Mouse (Mus musculus): ENCODE results near the gene Ogg1.
A peak's percentile ranks its signal among the peaks of the same experiment; 100 is the strongest.

The Ogg1 gene

DNA sequence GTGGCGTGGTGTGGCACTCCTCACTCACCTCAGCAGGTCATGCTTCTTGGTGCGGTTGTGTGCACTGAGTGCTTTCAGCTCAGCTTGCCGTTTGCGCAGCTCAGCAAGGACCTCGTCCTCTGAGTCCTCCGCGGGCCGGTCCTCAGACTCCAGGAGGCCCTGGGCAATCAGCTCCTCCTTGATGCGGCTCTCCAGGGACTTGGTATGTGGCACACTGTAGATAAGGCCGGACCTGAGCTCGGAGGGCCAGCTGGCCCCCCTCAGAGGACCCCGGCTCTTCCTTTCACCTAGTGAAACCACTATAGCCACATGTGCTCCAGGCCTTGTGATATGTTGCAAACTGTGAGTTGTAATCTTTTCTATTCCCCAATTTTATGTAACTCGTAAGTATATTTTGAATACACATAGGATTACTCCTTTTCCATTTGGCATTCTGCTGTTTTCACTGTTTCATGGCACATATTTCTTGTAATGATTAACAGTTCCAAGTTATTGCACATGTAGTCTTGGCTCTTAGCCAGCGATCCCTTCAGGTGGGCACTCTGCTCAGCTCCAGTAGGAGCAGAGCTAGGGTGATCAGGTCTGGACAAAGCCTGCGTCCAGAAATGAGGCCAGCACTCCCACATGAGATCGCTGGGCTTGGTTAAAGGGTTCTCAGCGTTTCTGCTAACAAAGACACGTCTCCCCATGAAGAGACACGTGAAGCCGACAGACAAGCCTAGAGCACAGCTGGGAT is 43.6 kb downstream of the Ogg1 start:
- no peak for DNase-seq (ENCODE audit: low spot score)

DNA sequence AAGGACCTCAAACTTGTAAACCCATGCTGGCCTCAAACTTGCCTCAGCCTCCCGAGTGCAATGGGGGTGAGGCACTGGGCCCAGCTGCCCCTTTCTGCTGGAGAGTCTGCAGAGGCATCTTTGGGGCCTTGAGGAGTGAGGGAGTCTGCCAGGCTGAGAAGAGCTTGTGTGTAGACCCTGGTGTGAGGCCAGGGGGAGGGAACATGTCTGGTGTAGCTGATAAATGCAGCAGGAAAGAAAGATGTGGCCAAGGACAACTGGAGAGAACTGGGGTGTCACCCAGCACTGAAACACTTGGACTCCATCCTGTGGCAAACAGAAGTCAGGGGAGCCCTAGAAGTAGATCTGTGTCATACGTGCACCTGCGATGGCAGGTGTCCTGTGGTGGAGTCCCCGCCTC is 46.7 kb downstream of the Ogg1 start:
- DNase-seq (ENCODE audit: low spot score): no peak

DNA sequence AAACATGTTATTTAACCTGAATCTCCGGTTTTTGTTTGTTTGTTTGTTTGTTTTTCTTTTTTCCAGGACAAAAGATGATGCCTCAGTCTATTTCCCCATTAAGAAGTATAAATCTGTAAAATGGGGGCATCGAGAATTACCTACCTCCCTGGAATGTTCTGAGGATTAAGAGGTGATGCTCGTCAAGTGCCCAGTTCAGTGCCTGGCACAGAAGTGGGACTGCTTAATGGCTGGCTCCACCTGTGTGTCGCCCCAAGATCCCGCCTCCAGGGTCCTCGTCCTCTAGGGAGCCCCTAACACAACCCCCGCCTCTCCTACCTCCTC is 50.4 kb downstream of the Ogg1 start:
- no peak for DNase-seq (ENCODE audit: low spot score)

DNA sequence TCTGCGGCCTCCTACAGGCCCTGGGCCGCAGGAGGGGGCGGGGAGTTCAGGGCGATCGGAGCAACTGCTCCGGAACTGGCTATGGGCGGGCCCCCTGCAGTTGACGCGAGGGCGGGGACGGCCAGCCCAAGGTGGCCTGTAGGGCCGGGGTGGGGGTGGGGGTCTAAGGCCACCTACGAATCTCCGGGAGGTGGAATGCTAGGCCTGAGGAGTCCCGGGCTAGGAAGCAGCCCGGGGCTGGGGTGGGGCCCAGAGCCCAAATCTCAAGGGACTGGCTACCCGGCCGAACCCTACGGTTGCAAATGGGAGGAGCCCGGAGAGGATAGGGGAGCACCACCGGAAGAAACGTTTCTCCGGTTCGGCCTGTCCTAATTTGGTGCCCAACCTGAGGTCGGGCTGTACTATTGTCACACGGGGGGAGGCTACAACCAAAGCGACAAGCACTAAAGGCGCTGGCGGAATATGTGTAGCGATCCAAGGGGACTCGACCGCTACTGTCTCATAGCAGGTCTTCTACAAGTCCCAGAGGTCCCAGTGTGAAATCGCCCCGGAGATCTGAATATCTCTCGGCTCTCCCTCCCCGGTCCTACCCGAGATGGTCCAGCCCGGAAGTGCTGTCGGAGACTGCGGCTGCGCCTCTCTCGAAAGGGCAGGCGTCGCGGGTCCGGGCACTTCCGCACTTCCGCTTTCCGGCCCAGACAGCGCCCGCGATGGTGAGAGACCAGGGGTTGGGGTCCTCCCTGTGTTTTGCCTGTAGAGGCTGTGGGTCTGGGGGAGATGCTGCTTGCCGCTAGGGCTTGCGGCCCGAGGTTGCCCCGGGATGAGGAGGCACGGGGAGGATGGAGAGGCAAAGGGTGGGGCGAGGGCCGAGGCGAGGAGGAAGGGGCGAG is 51.0 kb downstream of the Ogg1 start, which contains the start of the genes Tada3 and Arpc4:
Gene Tada3 (minus strand): TSS at position 388 of the 890 bp plus-strand sequence.
Gene Arpc4 (plus strand): TSS at position 620 of the 890 bp plus-strand sequence.
- DNase-seq (ENCODE audit: low spot score): peak; percentile 88

DNA sequence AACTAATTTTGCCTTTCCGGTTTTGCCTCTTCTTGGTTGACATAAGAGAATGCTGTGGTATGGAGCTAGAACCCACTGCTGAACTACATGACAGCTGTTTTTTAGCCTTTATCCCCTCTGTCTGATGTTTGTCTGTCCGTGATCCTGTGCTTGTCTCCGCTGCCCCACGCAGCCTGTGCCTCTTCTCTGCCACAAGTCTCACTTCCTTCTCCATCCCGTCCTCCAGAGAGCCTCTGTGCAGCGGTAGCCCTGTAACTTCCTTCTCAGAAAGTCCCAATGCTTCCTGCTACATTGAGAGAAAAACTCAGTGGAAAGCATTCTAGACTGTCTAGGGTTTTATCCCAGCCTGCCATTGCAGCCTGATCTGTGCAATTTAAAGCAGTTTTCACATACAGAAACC is 52.5 kb downstream of the Ogg1 start:
- no peak for DNase-seq (ENCODE audit: low spot score)

DNA sequence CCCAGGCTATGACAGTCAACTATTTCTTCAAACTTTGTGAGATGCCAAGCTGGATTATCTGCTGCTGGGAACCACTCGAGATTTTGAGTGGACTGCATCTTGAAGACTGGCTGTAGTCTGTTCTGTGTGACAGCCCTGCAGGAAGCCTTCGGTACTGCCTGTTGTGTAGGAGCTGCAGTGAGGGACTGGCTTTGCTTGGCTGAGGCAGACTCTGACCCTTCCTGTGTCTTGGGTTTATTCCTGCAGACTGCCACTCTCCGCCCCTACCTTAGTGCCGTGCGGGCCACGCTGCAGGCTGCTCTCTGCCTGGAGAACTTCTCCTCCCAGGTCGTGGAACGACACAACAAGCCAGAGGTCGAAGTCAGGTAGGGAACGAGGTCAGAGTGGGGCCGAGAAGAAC is 53.7 kb downstream of the Ogg1 start:
- DNase-seq (ENCODE audit: low spot score): no peak

DNA sequence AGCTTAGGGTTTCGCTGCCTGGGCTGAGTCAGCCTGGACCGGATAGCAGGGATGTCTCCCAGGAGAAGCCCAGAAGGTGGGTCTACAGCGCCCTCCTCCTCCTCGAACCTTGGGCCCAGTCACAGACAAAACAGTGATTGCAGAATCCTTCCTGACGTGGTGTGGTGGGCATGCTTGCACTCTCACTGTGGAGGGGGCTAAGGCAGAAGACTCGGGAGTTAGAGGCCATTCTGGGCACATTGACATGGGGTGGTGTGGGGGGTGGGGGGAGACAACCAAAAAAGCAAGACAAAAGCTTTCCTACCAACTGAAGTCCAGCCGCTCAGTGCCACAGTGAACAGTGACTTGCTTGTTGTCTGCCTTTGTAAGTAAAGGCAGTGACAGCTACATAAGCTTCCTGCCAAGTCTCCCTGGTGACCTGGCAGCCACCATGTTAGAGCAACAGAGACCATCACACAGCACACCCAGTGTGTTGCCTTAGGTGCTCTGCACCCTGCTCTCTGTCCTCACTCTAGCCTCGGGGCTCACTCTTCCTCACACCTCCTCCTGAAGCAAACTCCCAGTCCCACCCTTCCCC is 57.7 kb downstream of the Ogg1 start:
- no peak for DNase-seq (ENCODE audit: low spot score)

All from layer of hippocampus, adult 9-10 months (tissue).